Mouse (Mus musculus) gastrocnemius, adult 2 months (tissue): Measurements from ENCODE around the gene Casq2. TPM values are rescaled to one million over a fixed set of nuclear protein-coding genes. Genes with fewer than 3 reads are reported as not detected.

Experiments used
- DNase-seq: peaks from one replicate; pipeline ENCODE4 v3.0.0; 2022
- H3K27ac ChIP-seq: fragments of 200-600 bp; 2 replicates; pipeline ENCODE4 v1.8.1; 2022; ENCODE audit warnings: mild to moderate bottlenecking
- H3K4me3 ChIP-seq: fragments of 200-600 bp; 2 replicates; pipeline ENCODE4 v1.8.1; 2022; ENCODE audit warnings: mild to moderate bottlenecking, moderate library complexity
- CTCF ChIP-seq: fragments of 200-600 bp; IDR thresholded peaks from 2 replicates; pipeline ENCODE4 v1.8.1; 2022; ENCODE audit warnings: antibody characterized with exemption, mild to moderate bottlenecking, moderate library complexity
- intact Hi-C: fragments of 180-260 bp; cut with DNase I; formaldehyde crosslinking; loops from one replicate; pipeline ENCODE4 v1.15.1; 2025
- total RNA-seq, 2 experiments: library from RNA; stranded (reverse); gene quantifications; 2 replicates each; pipeline ENCODE4 v1.2.3; 2021

The Casq2 gene
- total RNA-seq, 2 experiments from 2014 or later, result 21.9 to 106 TPM

- intact Hi-C loops, result no loop called here
- no peak for TF ChIP-seq CTCF
- no peak for DNase-seq
- Histone ChIP-seq H3K4me3 (no peak overlapping the region), H3K27ac (no peak overlapping the region)
These were observed 39.3 kb downstream of the Casq2 start for GRCm38 (mm10) chr3:102125546-102125945.

DNA sequence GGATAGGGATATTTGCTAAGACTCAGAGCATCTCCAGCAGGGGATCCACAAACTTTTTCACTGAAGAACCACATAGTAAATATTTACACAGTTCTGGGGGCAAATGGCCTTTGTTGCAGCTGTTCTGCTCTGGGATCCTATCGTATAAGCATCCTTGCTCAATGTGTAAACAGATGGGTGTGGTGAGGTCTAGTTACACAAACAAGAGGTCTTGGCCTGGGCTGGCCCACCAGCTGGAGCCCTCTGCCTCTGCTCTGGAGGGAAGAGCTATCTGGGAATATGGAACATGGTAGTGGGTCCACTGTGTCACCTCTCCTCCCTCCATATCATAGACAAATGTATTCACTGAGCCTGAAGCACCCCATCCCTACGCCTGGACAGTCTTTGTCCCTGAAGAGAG lies 40.9 kb downstream of the Casq2 start:
- TF ChIP-seq CTCF, result no peak
- DNase-seq, result no peak
- Histone ChIP-seq H3K27ac (no peak overlapping the region), H3K4me3 (no peak overlapping the region)
- intact Hi-C loops, result no loop called here

- intact Hi-C loops, result no loop called here
- no peak for DNase-seq
- Histone ChIP-seq H3K27ac (no peak overlapping the region), H3K4me3 (no peak overlapping the region)
- no peak for TF ChIP-seq CTCF
These were observed 42.0 kb downstream of the Casq2 start for GRCm38 (mm10) chr3:102128242-102128641.

DNA sequence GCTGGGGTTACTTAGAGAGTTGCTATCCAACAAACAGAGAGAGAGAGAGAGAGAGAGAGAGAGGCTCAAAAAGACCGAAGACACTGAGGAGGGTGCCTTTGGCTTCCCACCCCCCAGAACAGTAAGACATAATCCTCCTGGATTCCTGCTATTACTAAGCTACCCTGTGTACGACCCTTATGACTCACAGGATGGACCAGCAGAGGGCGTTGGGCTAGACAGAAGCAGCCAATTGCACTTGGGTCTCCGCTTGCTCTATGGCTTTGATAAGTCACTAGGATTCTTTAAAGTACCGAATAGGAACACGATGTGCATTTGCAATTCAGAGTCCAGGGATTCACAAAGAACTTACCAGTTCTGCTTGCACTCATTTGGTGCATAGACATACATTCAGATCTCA lies 44.3 kb downstream of the Casq2 start:
- no peak for DNase-seq
- peak; percentile 31 for TF ChIP-seq CTCF
- intact Hi-C loops, result no loop called here
- H3K27ac ChIP-seq, result no peak overlapping the region
- H3K4me3 ChIP-seq, result no peak overlapping the region

GRCm38 (mm10) chr3:102131627-102132324 lies 45.6 kb downstream of the Casq2 start:
- intact Hi-C loops, result no loop called here
- H3K4me3 ChIP-seq, result no peak overlapping the region
- no peak overlapping the region for H3K27ac ChIP-seq
- TF ChIP-seq CTCF, result no peak
- DNase-seq, result no peak

DNA sequence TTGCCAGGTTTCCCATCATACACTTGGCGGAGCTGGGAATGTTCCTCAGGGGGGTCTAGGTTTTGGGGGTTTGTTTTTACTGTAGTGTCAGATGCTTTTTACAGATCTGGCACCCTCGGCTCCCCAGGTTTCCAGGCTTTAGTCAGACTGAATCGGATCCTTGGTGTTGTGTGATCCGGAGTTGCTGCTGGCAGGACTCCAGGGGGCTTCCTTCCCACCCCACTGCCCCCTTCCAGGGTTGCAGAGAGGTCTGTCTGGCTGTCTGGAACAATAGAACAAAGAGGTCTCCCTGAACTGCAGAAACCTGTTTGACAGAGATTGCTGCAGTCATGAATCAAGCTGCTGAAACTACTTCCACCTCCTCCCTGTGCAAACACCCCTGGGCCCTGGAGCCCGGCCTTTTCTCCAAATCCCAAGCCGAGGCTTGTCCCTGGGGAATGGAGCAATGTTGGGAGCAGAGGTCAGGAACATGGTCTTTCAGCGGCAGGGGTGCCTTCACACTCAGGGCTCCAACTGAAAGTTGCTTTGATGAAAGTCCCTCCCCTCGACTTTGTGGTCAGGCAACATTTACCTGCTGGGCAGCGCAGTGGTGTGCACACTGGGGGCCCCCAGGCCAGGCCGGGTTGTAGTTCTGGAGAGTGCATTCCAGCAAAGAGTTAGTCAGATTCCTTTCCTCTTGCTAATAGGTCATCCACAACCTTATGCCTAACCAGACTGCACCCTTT lies 49.3 kb downstream of the Casq2 start:
- no peak for TF ChIP-seq CTCF
- no peak overlapping the region for H3K27ac ChIP-seq
- DNase-seq, result no peak
- H3K4me3 ChIP-seq, result no peak overlapping the region
- intact Hi-C loops, result no loop called here

GRCm38 (mm10) chr3:102137158-102137557 lies 50.9 kb downstream of the Casq2 start:
- no peak for DNase-seq
- no peak overlapping the region for H3K27ac ChIP-seq
- no peak overlapping the region for H3K4me3 ChIP-seq
- TF ChIP-seq CTCF, result no peak
- intact Hi-C loops, result no loop called here

DNA sequence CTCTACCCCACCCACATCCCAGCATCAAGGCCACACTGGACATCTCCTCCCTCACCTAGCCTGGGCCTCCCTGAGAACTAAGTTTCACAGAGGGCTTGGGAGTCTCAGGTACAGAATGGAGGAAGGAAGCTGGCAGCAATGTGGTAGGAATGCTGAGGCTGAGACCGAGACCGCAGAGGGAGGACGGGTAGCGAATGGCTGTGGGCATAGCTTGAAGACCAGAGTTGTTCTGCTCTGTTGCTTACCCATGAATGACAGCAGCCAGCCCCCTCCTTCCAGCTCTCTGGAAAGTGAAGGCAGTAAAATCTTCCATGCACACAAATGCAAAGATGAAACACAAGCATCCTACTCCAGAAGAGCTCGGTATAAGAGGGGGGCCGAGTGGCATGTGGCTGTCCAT lies 52.7 kb downstream of the Casq2 start:
- TF ChIP-seq CTCF, result no peak
- intact Hi-C loops, result no loop called here
- no peak overlapping the region for H3K27ac ChIP-seq
- no peak overlapping the region for H3K4me3 ChIP-seq
- no peak for DNase-seq

- Histone ChIP-seq H3K4me3 (no peak overlapping the region), H3K27ac (no peak overlapping the region)
- no peak for DNase-seq
- TF ChIP-seq CTCF, result no peak
- intact Hi-C loops, result no loop called here
These were observed 54.4 kb downstream of the Casq2 start for GRCm38 (mm10) chr3:102140606-102141005.

- intact Hi-C loops, result no loop called here
- Histone ChIP-seq H3K4me3 (no peak overlapping the region), H3K27ac (no peak overlapping the region)
- DNase-seq, result no peak
- TF ChIP-seq CTCF, result no peak
These were observed 55.2 kb downstream of the Casq2 start for GRCm38 (mm10) chr3:102141451-102141850.

DNA sequence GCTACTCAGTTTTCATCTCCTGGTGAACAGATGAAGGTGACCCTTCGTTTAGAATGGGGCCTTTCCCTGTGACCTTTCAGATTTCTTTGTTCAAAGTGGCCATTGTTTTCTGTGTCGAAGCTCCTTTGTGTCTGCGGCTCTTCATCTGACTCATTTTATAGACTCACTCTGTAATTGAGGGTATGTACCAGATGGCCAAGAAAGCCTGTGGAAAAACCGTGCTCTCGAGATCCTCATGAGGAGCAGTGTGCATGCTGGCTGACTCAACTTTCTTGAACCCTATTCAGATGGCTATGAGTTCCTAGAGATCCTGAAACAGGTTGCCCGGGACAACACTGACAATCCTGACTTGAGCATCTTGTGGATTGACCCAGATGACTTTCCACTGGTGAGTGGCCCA lies 55.7 kb downstream of the Casq2 start:
- Histone ChIP-seq H3K27ac (no peak overlapping the region), H3K4me3 (no peak overlapping the region)
- no peak for TF ChIP-seq CTCF
- no peak for DNase-seq
- intact Hi-C loops, result no loop called here

DNA sequence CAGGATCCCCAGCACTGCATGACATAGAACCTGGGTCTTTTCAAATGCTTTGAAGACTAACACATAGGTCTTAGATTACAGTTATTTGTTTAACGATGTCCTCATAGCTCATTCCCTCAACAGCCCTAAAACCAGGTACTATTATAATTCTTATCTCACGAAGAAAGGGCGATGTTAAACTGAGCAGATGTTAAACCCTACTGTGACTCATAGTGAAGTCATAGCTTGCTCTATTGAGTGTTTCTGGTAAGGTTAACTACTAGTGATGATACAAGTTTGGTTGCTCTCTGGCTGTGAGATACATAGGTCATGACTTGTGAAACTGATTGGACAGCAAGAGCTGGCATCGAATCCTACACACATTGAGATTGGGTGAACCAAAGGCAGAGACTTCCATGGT lies 56.7 kb downstream of the Casq2 start:
- H3K4me3 ChIP-seq, result no peak overlapping the region
- intact Hi-C loops, result no loop called here
- TF ChIP-seq CTCF, result no peak
- no peak overlapping the region for H3K27ac ChIP-seq
- DNase-seq, result no peak

DNA sequence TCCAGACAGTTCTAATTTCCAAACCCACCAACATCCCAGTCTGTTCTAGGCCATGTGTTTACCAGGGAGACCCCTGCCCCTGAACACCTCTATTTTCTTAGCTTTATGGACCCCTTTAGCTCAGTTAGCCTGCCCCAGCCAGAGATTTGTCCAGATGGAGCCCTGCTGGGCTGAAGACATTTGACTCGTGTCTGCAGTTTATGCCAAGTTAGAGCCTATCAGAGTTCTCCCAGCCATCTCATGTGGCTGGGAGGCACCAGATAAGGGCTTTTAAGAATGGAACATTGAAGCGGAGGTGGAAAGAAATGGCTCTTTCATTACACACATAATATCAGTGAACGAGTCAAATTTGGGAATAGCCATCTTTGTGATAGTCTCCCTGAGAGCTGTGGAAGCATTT lies 57.3 kb downstream of the Casq2 start:
- no peak for DNase-seq
- Histone ChIP-seq H3K4me3 (no peak overlapping the region), H3K27ac (no peak overlapping the region)
- intact Hi-C loops, result no loop called here
- no peak for TF ChIP-seq CTCF

GRCm38 (mm10) chr3:102144401-102144800 lies 58.2 kb downstream of the Casq2 start:
- no peak for DNase-seq
- TF ChIP-seq CTCF, result no peak
- Histone ChIP-seq H3K27ac (no peak overlapping the region), H3K4me3 (no peak overlapping the region)
- intact Hi-C loops, result no loop called here
